Mouse (Mus musculus): Measurements from ENCODE around the gene Tanc2.

The Tanc2 gene

GRCm38 (mm10) chr11:105952111-105952510 lies 362.3 kb downstream of the Tanc2 start:
- no peak for DNase-seq (ENCODE audit: low read depth, low spot score)

GRCm38 (mm10) chr11:105952911-105953386 lies 363.2 kb downstream of the Tanc2 start, which contains the start of gene Cyb561:
Gene Cyb561, minus strand, starts transcription at chr11:105953336.
- DNase-seq (ENCODE audit: low read depth, low spot score): no peak

GRCm38 (mm10) chr11:105953402-105953801 lies 363.6 kb downstream of the Tanc2 start:
- no peak for DNase-seq (ENCODE audit: low read depth, low spot score)

GRCm38 (mm10) chr11:105955815-105956430 lies 366.1 kb downstream of the Tanc2 start:
- no peak for DNase-seq (ENCODE audit: low read depth, low spot score)

- no peak for DNase-seq (ENCODE audit: low read depth, low spot score)
Observed at GRCm38 (mm10) chr11:105957501-105957900, 367.7 kb downstream of the Tanc2 start.

- no peak for DNase-seq (ENCODE audit: low read depth, low spot score)
Observed at GRCm38 (mm10) chr11:105958566-105958965, 368.8 kb downstream of the Tanc2 start.

GRCm38 (mm10) chr11:105959355-105959754 lies 369.6 kb downstream of the Tanc2 start:
- DNase-seq (ENCODE audit: low read depth, low spot score): no peak

GRCm38 (mm10) chr11:105964691-105965090 lies 374.9 kb downstream of the Tanc2 start:
- no peak for DNase-seq (ENCODE audit: low read depth, low spot score)

- no peak for DNase-seq (ENCODE audit: low read depth, low spot score)
Observed at GRCm38 (mm10) chr11:105966288-105966687, 376.5 kb downstream of the Tanc2 start.

- no peak for DNase-seq (ENCODE audit: low read depth, low spot score)
Observed at GRCm38 (mm10) chr11:105967741-105968574, 378.2 kb downstream of the Tanc2 start, which contains the start of gene Ace. Gene Ace, plus strand, starts transcription at chr11:105967945.

- DNase-seq (ENCODE audit: low read depth, low spot score): no peak
Observed at GRCm38 (mm10) chr11:105968948-105969347, 379.2 kb downstream of the Tanc2 start.

- no peak for DNase-seq (ENCODE audit: low read depth, low spot score)
Observed at GRCm38 (mm10) chr11:105969516-105969915, 379.7 kb downstream of the Tanc2 start.

GRCm38 (mm10) chr11:105974593-105974992 lies 384.8 kb downstream of the Tanc2 start:
- no peak for DNase-seq (ENCODE audit: low read depth, low spot score)

GRCm38 (mm10) chr11:105975050-105975449 lies 385.3 kb downstream of the Tanc2 start:
- DNase-seq (ENCODE audit: low read depth, low spot score): no peak

- no peak for DNase-seq (ENCODE audit: low read depth, low spot score)
Observed at GRCm38 (mm10) chr11:105975636-105976035, 385.9 kb downstream of the Tanc2 start.

GRCm38 (mm10) chr11:105978232-105978631 lies 388.4 kb downstream of the Tanc2 start:
- no peak for DNase-seq (ENCODE audit: low read depth, low spot score)

GRCm38 (mm10) chr11:105978634-105979033 lies 388.8 kb downstream of the Tanc2 start:
- no peak for DNase-seq (ENCODE audit: low read depth, low spot score)
